Mouse (Mus musculus): ENCODE results near the gene Gm13277. TPM values are rescaled to one million over a fixed set of nuclear protein-coding genes. Genes with fewer than 3 reads are reported as not detected.

Gene Gm13277
- total RNA-seq (2023) = not detected

DNA sequence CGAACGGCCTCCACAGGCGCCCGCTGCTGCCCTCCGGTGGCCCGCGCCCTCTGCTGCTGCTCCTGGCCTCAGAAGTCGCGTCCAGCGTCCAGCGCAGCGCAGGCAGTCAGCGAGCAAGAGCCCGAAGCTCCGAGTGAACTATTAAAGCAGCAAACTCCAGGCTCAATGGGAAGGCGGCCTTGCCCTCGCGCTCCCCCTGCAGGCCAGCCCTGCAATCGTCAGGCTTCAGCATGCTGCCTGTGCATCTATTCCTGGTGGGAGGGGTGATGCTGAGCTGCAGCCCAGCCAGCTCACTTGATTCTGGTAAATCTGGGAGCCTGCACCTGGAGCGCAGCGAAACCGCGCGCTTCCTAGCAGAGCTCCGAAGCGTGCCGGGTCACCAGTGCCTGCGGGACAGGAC, at the start of gene Gm13277:
Gene Gm13277, plus strand, starts transcription at position 231 of the 400 bp plus-strand sequence.

DNA sequence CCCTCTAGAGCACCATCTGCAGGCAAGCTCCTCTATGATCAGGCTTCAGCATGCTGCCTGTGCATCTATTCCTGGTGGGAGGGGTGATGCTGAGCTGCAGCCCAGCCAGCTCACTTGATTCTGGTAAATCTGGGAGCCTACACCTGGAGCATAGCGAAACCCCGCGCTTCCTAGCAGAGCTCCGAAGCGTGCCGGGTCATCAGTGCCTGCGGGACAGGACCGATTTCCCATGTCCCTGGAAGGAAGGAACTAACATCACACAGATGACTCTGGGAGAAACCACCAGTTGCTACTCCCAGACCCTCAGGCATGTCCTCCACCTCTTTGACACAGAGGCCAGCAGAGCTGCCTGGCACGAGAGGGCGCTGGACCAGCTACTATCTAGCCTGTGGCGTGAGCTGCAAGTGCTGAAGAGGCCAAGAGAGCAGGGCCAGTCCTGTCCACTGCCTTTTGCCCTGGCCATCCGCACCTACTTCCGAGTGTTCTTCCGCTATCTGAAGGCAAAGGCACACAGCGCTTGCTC, 33.6 kb upstream of the Gm13277 start, which contains the start of gene Gm13271:
Gene Gm13271, plus strand, starts transcription at position 51 of the 523 bp plus-strand sequence.

GRCm38 (mm10) chr4:88759610-88760268, 28.7 kb upstream of the Gm13277 start, which contains the start of gene Gm13283:
Gene Gm13283 (plus strand): TSS chr4:88760119.

GRCm38 (mm10) chr4:88773534-88773933, 14.9 kb upstream of the Gm13277 start, which contains the start of gene Gm13290:
Gene Gm13290 (plus strand): TSS chr4:88773834.

GRCm38 (mm10) chr4:88776622-88777021, 11.8 kb upstream of the Gm13277 start, which contains the start of gene Gm13289:
Gene Gm13289 (plus strand): TSS chr4:88776922.

DNA sequence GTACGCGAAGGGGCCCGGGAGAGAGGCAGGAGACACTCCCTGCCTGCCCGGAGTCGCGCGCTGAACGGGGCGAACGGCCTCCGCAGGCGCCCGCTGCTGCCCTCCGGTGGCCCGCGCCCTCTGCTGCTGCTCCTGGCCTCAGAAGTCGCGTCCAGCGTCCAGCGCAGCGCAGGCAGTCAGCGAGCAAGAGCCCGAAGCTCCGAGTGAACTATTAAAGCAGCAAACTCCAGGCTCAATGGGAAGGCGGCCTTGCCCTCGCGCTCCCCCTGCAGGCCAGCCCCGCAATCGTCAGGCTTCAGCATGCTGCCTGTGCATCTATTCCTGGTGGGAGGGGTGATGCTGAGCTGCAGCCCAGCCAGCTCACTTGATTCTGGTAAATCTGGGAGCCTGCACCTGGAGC, 8.9 kb upstream of the Gm13277 start, which contains the start of gene Gm13272:
Gene Gm13272, plus strand, starts transcription at position 301 of the 400 bp plus-strand sequence.

GRCm38 (mm10) chr4:88781831-88782230, 6.6 kb upstream of the Gm13277 start, which contains the start of gene Ifnz:
Gene Ifnz (plus strand): TSS chr4:88782131.

GRCm38 (mm10) chr4:88785409-88785808, 3.0 kb upstream of the Gm13277 start, which contains the start of gene Gm13276:
Gene Gm13276 (plus strand): TSS chr4:88785709.

DNA sequence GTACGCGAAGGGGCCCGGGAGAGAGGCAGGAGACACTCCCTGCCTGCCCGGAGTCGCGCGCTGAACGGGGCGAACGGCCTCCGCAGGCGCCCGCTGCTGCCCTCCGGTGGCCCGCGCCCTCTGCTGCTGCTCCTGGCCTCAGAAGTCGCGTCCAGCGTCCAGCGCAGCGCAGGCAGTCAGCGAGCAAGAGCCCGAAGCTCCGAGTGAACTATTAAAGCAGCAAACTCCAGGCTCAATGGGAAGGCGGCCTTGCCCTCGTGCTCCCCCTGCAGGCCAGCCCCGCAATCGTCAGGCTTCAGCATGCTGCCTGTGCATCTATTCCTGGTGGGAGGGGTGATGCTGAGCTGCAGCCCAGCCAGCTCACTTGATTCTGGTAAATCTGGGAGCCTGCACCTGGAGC, 2.8 kb downstream of the Gm13277 start, which contains the start of gene Gm13278:
Gene Gm13278, plus strand, starts transcription at position 301 of the 400 bp plus-strand sequence.

DNA sequence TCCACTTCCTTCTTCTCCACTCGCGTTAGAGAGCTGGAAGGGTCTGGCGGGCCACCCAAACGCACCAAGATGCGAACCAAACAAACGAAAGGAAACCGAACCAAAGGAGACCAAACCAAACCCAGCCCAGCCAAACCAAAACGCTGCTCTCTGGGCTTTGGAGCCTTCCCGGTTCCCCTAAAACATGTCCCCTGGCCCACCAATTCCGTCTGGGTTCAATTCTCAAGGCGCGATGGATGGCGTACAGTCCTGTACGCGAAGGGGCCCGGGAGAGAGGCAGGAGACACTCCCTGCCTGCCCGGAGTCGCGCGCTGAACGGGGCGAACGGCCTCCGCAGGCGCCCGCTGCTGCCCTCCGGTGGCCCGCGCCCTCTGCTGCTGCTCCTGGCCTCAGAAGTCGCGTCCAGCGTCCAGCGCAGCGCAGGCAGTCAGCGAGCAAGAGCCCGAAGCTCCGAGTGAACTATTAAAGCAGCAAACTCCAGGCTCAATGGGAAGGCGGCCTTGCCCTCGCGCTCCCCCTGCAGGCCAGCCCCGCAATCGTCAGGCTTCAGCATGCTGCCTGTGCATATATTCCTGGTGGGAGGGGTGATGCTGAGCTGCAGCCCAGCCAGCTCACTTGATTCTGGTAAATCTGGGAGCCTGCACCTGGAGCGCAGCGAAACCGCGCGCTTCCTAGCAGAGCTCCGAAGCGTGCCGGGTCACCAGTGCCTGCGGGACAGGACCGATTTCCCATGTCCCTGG, 5.7 kb downstream of the Gm13277 start, which contains the start of gene Gm13275:
Gene Gm13275, plus strand, starts transcription at position 552 of the 740 bp plus-strand sequence.

GRCm38 (mm10) chr4:88797097-88797496, 8.7 kb downstream of the Gm13277 start, which contains the start of gene Gm13279:
Gene Gm13279 (plus strand): TSS chr4:88797397.

DNA sequence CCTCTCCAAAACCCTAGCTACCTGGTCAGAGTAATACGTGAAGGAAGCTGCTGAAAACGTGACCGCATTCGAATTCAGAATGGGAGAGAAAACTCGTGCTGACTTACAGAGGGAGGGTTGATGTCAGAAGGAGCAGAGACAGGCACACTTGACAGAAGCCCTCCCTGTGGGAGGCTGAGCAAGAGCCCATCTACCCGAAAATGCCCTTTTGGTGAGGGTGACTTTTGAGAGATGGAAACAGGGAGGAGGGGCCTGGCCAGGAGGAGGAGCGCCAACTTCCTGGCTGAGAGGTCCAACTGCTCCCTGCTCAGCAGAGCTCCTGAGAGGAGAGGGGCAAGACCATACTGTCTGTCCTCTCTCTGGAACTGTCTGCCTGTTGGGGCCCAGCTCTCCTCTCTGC, 10.9 kb downstream of the Gm13277 start, which contains the start of gene Gm13285:
Gene Gm13285, plus strand, starts transcription at position 301 of the 400 bp plus-strand sequence.

GRCm38 (mm10) chr4:88802954-88803353, 14.5 kb downstream of the Gm13277 start, which contains the start of gene Gm13287:
Gene Gm13287 (plus strand): TSS chr4:88803254.

DNA sequence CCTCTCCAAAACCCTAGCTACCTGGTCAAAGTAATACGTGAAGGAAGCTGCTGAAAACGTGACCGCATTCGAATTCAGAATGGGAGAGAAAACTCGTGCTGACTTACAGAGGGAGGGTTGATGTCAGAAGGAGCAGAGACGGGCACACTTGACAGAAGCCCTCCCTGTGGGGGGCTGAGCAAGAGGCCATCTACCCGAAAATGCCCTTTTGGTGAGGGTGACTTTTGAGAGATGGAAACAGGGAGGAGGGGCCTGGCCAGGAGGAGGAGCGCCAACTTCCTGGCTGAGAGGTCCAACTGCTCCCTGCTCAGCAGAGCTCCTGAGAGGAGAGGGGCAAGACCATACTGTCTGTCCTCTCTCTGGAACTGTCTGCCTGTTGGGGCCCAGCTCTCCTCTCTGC, 16.8 kb downstream of the Gm13277 start, which contains the start of gene Gm13288:
Gene Gm13288, plus strand, starts transcription at position 301 of the 400 bp plus-strand sequence.

GRCm38 (mm10) chr4:88815928-88816327, 27.5 kb downstream of the Gm13277 start, which contains the start of gene Ifna7:
Gene Ifna7 (plus strand): TSS chr4:88816228.

GRCm38 (mm10) chr4:88819659-88820058, 31.2 kb downstream of the Gm13277 start, which contains the start of gene Ifna11:
Gene Ifna11 (plus strand): TSS chr4:88819959.

GRCm38 (mm10) chr4:88827116-88827515, 38.7 kb downstream of the Gm13277 start, which contains the start of gene Ifna6:
Gene Ifna6 (plus strand): TSS chr4:88827416.

DNA sequence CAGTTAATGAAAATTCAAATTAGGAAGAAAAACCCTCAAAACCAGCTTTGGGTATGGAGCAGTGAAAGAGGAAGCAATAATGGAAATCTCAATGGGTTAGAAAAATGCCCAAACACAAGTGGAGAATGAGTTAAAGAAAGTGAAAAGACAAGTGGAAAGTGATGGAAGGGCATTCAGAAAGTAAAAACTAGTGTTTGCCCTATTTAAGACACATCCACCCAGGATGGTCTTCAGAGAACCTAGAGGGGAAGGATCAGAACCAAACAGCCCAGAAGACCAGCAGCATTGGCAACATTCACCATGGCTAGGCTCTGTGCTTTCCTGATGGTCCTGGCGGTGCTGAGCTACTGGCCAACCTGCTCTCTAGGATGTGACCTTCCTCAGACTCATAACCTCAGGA, 46.8 kb downstream of the Gm13277 start, which contains the start of gene Ifna5:
Gene Ifna5, plus strand, starts transcription at position 301 of the 400 bp plus-strand sequence.

All from CD4-positive naive resting alpha-beta T cell, adult 57 days (primary cell).